Mouse (Mus musculus) urinary bladder, postnatal 4 days (tissue): ENCODE results near the gene Lypd6.

Experiments used
- DNase-seq, 2 experiments: peaks; one replicate each; pipeline ENCODE4 v3.0.0; 2021 to 2022; ENCODE audit warnings: low spot score in 2 of 2

Lypd6 gene

GRCm38 (mm10) chr2:50173730-50174528 lies 107.7 kb downstream of the Lypd6 start:
- DNase-seq = no peak

GRCm38 (mm10) chr2:50175709-50176108 lies 109.5 kb downstream of the Lypd6 start:
- DNase-seq = no peak

GRCm38 (mm10) chr2:50179164-50179563 lies 112.9 kb downstream of the Lypd6 start:
- no peak for DNase-seq

GRCm38 (mm10) chr2:50180423-50180822 lies 114.2 kb downstream of the Lypd6 start:
- no peak for DNase-seq

- DNase-seq = no peak
These were observed 115.1 kb downstream of the Lypd6 start for GRCm38 (mm10) chr2:50181332-50181731.

GRCm38 (mm10) chr2:50186711-50187405 lies 120.6 kb downstream of the Lypd6 start:
- no peak for DNase-seq

DNA sequence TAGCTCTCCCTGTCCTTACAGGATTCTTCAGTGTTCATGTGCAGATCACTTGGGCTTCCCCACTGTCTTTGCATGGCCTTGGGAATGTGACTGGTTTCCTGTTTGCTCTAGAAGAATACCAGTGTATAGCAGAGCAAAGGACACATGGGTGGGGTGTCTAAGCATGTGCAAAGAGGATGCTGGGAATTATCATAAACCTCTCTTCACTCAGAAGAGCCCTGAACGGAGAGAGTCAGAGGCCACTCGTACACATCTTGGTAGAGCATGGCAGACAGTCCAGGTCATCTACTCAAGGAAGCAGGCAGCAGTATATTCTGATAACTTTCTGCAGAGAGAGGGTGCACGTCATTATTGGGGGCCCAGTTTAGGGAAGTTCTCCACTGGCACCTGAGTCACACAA lies 122.6 kb downstream of the Lypd6 start:
- DNase-seq = no peak

DNA sequence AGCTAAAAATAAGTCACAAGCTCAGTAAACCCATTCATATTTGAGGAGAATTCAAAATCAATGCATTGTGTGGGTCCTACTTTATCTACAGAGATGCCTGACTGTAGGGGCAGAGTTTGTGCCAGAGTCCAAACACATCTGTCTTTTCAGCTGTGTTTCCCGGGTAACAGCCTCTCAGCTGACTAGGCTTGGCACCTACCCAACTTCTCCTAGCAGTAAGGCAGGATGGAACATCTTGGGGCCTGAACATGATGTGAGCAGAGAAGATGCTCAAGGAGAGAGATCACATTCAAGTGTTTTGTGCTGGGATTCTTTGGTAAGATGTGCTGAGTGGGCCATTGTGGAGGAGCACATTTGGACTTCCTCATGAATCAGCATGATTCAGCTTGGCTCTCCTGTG lies 130.5 kb downstream of the Lypd6 start:
- no peak for DNase-seq

DNA sequence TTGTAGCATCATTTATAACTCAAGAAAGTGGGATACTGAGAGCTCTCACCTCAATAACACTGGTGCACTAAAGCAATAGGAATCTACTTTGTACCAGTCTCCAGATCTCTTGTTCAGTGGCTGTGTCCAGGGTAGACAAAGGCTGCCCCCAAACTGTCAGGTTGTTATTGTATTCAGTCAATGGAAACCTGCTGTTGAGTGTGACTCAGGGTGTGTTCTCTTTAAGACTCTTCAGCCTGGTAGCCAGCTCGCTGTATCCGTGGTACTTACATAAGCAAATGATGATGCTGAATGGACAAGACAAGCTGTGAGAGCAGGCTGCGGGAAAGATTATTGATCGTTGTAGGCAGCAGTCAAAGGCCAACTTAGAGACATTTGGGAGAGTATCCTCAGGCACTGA lies 131.6 kb downstream of the Lypd6 start:
- DNase-seq = no peak

DNA sequence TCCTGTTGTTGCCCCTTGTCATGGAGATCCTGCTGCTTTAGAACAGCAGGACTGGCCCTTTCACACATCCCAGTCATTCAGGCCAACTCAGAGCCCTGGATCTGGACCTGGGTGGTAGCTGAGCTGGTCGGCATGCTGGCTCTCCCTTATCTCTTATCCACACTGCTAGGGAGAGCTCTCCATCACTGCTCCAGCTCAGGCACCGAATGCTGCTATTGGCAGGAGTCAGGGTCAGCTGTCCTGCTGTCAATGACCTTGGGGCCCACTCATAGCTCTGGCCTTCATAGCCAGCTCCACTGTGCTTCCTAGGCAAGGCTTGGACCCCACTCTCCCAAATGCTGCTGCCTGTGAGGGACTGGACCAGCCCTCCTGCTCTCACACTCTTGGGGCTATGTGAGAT lies 134.3 kb downstream of the Lypd6 start:
- no peak for DNase-seq

DNA sequence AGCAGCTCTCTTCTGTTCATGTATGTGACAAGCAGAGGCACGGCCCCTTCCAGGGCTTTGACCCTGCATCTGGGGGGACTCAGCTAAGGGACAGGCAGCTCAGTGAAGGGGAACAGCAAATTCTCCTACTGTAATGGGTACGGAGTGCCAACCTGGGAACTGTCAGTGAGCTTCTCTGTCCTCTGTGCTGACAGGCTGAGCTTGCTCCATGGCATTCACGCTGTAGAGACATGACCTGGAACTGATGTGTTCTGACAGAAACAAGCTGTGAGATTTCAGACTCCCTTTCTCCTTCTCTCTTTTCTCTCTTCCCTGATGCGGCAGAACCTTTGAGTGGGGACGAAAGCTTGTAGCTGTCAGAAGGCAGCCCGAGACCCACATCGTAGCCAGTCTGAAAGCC lies 154.3 kb downstream of the Lypd6 start:
- no peak for DNase-seq

GRCm38 (mm10) chr2:50225019-50225418 lies 158.8 kb downstream of the Lypd6 start:
- DNase-seq = no peak

GRCm38 (mm10) chr2:50233491-50233890 lies 167.3 kb downstream of the Lypd6 start:
- no peak for DNase-seq
